Mouse (Mus musculus) adrenal gland, postnatal 25 days (tissue): ENCODE data around the gene Eid2b. TPM values are rescaled to one million over a fixed set of nuclear protein-coding genes. Genes with fewer than 3 reads are reported as not detected.

ENCODE experiments used
- DNase-seq: peaks from one replicate; pipeline ENCODE4 v3.0.0; 2021; ENCODE audit warnings: mixed read lengths
- total RNA-seq: library from RNA; stranded (reverse); gene quantifications from 2 replicates; pipeline ENCODE4 v1.2.3, GENCODE M21; 2021

Gene Eid2b
- total RNA-seq, 1 experiment from 2014 or later: 19.2 TPM

DNA sequence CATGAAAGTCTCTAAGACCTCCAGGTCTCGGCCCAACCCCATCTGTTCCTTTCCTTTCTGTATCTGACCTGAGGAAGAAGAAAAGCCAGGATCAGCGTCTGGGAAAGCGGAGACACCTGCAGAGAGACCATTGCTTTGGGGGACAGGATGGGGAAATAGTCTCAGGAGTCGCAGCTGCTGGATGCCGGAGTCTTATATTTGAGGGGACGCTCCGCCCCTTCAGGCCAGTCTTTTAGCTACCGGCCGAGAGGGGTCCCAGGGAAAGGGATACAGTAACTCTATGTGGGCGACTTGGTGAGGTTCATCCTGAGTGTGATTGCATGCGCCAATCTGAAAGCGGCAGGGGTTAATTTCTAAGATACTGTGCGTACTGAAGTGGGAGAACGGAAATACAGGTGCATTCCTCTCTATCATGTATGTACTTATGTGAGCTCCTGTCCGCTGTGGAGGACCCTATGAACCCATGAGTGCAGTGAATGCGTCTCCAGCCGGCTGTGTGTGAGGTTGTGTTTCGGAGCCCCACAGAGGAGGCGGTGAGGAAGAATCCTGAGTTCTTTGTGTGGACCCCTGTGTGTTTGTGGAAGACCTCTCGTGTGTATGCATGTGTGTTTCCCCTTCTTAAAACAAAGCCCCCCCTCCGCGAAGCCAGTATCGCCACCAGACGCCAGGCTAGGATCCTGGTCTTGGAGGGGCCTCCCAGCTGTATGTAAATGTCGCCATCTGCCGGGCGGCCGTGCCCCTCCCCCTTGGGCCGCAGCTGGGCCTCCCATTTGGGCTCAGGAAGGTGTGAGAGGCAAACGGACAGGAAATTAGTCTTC is 24.3 kb downstream of the Eid2b start, which contains the start of gene Dll3:
TSS of gene Dll3 (minus strand) at position 623 of the 818 bp plus-strand sequence.
- peak; percentile 64 for DNase-seq

DNA sequence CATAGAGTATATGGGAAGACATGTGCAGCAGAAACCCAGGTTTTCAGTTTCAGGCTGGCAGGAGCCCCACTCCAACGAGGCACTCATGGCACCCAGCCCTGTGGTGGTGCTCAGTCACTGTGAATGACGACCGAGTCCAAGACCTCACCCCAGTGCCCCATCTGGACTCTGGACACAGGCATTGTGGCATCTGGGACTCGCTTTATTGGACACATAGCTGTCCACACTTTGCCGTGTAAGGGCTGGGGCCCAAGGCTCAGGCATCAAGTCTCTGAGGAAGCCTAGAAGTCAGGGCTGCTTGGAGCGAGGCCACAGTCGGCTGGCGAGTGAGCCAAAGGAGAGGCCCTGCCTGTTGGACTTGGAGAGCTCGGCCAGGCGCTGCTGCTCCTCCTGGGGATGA is 28.1 kb downstream of the Eid2b start:
- peak; percentile 49 for DNase-seq

DNA sequence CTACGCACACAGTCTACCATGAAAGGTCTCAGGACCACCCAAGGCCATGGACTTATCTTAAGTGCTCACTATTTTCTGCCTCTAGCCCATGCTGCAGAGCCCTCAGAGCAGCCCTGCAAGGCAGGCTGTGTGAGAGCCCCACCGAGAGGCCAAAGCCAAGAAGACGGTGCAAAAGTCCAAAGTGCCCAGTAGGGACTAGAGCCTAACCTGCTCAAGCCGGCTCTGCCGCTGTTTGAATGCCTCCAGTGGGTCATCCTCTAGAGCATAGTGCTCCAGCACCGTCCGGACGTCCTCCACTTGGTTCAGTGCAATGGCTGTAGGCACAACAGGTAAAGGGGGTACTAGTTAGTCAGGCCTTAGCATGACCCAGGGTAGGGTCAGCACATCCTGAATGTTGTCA is 28.7 kb downstream of the Eid2b start:
- DNase-seq: no peak

DNA sequence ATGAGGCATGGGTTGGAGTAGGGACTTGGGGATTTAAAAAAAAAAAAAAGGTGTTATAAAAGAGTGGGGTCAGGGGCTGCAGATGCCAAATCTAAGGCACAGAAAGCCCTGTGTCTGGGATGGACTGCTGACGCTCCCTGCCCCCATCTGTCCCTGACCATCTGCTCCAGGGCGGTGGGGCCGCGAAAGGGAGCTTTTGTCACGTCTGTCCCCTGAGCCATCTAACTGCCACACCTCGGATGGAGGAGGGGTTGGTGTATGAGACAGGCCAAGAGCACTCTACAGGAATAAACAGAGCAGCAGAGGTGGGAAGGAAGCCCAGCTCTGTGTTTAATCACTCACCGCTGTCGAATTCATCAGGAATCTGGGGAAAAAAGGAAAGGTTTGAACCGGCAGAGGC is 32.2 kb downstream of the Eid2b start:
- no peak for DNase-seq

DNA sequence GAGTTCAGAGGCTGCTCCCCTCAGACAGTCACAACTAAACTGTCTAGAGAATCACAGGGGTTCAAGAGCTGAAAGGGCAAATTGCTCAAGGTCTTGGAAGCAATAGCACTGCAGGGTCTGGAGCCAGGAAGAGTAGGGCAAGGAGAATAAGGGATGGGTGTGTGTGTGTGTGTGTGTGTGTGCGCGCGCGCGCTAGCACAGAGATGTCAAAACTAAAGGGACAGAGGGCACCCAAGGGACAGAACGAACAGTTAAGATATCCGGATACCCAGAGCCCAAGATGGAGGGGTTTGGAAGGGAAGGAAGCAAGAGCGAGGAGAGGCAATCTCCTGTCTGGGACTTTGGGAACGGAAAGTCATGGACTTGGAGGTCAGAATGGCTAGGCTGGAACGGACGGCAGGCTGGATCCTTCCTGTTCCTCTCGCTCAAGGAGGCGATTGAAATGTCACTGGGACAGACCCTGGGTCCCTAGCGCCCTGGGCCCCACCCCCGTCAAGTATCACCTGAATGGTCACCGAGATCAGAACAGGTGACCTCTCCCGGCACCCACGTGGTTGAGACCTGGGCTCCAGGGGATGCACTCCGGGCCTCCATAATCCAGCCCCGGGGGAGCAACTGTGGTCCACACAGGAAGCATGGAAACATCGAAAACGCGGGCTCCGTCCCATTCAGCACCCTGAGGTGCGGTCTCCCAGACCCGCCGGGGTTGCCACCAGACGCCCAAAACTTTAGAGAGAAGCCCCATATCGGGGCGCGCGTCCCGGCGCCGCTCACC is 33.8 kb downstream of the Eid2b start:
- no peak for DNase-seq

DNA sequence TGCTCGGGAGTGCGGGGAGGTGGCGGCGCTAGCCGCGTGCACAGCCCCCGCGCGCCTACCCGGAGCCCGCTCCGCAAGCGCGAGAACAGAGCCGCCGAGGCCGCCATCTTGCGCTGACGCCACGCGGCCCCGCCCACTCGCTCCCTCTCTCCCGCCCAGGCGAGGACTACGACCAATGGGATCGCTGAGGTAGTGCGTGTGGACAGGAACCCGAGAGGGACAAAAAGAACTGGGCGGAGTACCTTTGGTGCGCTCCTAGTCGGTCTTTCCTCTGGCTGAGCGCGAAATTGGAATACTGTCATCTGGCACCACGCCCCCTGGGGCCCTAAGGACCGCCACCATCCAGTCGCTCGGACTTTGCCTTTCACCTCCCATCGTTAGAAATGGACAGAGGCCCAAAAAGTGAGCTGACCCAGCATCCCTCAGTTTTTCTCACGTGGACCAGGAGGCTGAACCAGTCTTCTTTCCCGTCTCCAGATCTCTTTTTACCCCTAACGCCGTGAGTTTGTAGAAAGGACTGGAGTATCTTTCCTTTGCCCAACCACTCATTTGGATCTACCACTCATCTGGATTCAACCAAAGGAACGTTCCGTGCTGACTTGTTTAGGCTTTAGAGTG is 34.5 kb downstream of the Eid2b start, which contains the start of gene Timm50:
TSS of gene Timm50 (minus strand) at position 147 of the 618 bp plus-strand sequence.
- DNase-seq: peak; percentile 97

DNA sequence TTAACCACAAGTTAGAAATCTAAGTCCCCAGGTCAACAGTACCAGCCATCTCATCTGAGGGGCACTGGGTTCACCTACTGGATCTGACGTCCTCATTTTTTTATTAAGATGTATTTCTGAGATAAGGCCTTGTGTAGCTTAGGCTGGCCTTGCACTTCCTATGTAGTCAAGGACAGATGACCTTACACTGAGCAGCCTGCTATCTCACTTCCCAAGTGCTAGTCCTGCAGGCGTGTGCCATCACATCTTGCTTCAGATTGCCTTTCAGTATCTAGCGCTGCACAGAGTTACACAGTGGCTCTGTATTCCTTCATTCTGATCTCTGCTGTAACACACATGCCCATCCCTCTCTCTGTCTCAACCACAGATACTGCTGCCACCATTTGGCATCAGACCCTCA is 40.5 kb downstream of the Eid2b start:
- DNase-seq: no peak

DNA sequence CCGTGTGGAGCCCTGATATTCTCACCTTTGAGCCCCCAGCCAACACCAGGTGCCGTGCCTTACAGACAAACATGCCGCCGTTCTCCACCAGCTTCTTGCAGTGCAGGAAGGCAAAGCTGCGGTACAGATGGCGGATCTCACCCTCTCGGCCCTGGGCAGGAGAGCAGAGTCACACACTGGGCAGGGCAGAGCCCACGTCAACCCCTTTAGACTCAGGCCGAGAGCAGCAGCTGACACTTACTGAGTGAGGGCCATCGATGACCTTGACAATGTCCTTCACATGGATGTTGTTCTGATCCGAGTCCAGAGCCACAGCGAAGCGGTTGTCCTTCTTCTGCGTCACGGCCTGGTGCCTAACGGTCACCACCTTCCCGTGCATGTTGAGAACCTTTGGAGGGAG is 41.2 kb downstream of the Eid2b start:
- DNase-seq: peak; percentile 43

DNA sequence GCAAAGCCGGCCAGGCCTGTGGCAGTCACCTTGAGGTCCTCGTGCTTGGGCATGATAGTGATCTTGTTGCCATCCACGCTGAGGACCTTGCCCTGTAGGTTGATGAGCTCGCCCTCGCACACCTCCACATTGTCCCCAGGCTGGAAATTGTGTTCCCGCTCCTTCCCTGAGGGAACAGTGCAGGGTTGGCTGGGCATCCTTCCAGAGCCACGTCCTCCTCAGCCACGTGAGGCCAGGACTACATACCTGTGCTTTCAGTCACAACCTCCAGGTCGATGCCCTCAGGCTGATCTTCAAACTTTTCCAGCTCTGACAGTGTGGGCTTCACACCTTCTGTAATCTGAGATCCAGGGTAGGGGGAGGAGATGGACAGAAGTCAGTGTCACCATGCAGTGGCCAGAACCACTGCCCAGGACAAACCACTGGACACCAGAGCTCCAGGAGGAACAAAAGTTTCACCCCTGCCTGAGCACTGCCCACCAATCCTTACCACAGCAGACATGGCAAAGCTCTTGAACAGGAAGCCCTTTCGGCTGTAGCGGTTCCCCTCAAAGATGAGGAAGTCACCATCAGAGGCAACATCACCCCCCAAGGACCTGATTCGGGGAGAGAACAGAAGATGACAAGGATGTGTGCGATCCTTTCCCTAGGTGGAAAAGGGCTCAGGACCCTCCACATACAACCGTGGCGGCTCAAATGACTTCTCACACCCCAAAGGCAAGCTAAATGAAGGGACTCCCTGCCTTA is 44.6 kb downstream of the Eid2b start:
- DNase-seq: no peak

DNA sequence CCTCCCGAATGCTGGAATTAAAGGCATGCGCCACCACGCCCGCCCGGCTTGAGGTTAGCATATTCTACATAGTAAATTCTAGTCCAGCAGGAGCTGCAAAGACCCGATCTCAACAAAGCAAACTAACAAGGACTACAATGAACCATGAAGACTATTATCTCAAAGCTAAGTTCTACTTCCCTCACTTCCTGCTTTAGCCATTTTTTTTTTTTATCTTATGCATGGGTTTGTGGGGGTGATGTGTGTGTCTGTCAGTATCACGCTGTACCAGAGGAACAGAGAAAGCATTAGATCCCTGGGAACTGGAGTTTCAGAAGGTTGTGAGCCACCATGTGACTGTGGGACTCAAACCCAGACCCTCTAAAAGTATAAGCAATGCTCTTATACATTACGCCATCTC is 47.8 kb downstream of the Eid2b start:
- no peak for DNase-seq

DNA sequence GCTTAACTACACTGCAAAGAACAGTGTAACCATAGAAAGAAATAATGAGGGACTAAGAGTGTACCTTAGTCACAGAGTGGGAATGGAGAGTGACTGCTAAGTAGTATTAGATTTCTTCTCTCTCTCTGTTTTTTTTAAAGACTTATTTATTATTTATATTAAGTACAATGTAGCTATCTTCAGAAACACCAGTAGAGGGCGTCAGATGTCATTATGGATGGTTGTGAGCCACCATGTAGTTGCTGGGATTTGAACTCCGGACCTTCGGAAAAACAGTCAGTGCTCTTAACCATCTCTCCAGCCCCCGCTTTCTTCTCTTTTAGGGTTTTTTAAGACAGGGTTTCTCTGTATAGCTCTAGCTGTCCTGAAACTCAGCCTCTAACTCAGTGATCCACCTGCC is 48.9 kb downstream of the Eid2b start:
- DNase-seq: no peak

DNA sequence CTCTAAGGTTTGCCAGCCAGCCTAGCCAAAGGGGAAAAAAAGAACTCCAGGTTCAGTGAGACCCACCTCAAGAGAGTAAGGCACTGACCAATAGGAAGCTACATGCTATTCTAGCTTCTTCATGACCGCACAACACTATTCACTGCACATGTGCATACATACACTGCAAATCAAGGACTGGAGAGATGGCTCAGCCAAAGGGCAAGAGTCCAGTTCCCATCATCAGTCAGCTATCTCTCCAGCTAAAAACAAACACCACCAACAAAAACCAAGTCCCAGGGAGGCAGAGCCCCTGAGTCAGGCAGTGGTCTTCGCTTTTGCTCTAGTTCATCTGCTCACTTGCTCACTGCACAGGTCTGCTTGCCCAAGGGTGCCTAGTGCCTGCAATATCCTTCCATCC is 50.7 kb downstream of the Eid2b start:
- no peak for DNase-seq

Other genes with a start within 250 kb of the Eid2b start
- 154 and 164 TPM in 2 replicates for gene Psmc4, start 227.6 kb upstream of the Eid2b start, total RNA-seq
- gene Fcgbp, start 206.5 kb upstream of the Eid2b start, total RNA-seq: not detected in 2 replicates
- not detected in 2 replicates for gene 9530053A07Rik, start 148.3 kb upstream of the Eid2b start, total RNA-seq
- 91.9 and 107 TPM in 2 replicates for gene Fbl, start 108.0 kb upstream of the Eid2b start, total RNA-seq
- gene Dyrk1b, start 98.3 kb upstream of the Eid2b start, total RNA-seq: 42.3 and 46.2 TPM in 2 replicates
- gene Eid2, start 9.9 kb upstream of the Eid2b start, total RNA-seq: 22.5 and 26.6 TPM in 2 replicates
- not detected in 2 replicates for gene Selenov, start 13.4 kb downstream of the Eid2b start, total RNA-seq
- gene Dll3, start 24.5 kb downstream of the Eid2b start, total RNA-seq: not detected in 2 replicates
- 72.0 and 81.3 TPM in 2 replicates for gene Timm50, start 34.3 kb downstream of the Eid2b start, total RNA-seq
- 136 and 164 TPM in 2 replicates for gene Supt5, start 61.0 kb downstream of the Eid2b start, total RNA-seq
- 820 and 1,029 TPM in 2 replicates for gene Rps16, start 72.9 kb downstream of the Eid2b start, total RNA-seq
- gene Plekhg2, start 94.9 kb downstream of the Eid2b start, total RNA-seq: 25.1 and 27.0 TPM in 2 replicates
- 14.8 and 16.1 TPM in 2 replicates for gene Zfp36, start 102.5 kb downstream of the Eid2b start, total RNA-seq
- gene Med29, start 115.0 kb downstream of the Eid2b start, total RNA-seq: 31.3 and 34.4 TPM in 2 replicates
- gene Paf1, start 115.2 kb downstream of the Eid2b start, total RNA-seq: 80.7 and 92.7 TPM in 2 replicates
- 7.2 and 11.2 TPM in 2 replicates for gene Gmfg, start 159.7 kb downstream of the Eid2b start, total RNA-seq
- 15.9 and 17.4 TPM in 2 replicates for gene Lrfn1, start 174.2 kb downstream of the Eid2b start, total RNA-seq
- not detected in 2 replicates for gene Ifnl2, start 232.7 kb downstream of the Eid2b start, total RNA-seq
- gene Ifnl3, start 245.1 kb downstream of the Eid2b start, total RNA-seq: not detected in 2 replicates